Mouse (Mus musculus) urinary bladder, adult 18-20 months (tissue): Measurements from ENCODE around the gene Ugdh.
"Not testable (repeated sequence)": the region's sequence is repeated elsewhere in the genome, so short reads cannot be mapped to it uniquely, and the experiment has no call there.

ENCODE experiments used
- DNase-seq, 2 experiments: peaks; one replicate each; pipeline ENCODE4 v3.0.0; 2022; ENCODE audit warnings: low spot score in 2 of 2, mixed read lengths in 2 of 2

Ugdh gene

GRCm38 (mm10) chr5:65435806-65436561 is at the start of gene Ugdh:
Ugdh (minus strand) TSS chr5:65435949.
- DNase-seq, result peak; percentile 94 to 100

GRCm38 (mm10) chr5:65482996-65483395 is 47.2 kb upstream of the Ugdh start:
- no peak for DNase-seq

GRCm38 (mm10) chr5:65480511-65480910 is 44.8 kb upstream of the Ugdh start:
- DNase-seq, result no peak

GRCm38 (mm10) chr5:65479681-65480445 is 44.1 kb upstream of the Ugdh start:
- DNase-seq, result peak in 1 of 2 experiments; percentile 62

- DNase-seq, result no peak
Observed at GRCm38 (mm10) chr5:65478224-65478623, 42.5 kb upstream of the Ugdh start.

GRCm38 (mm10) chr5:65476739-65477138 is 41.0 kb upstream of the Ugdh start:
- DNase-seq, result not testable (repeated sequence)

GRCm38 (mm10) chr5:65475806-65476205 is 40.1 kb upstream of the Ugdh start:
- DNase-seq, result no peak

GRCm38 (mm10) chr5:65469766-65470165 is 34.0 kb upstream of the Ugdh start:
- no peak for DNase-seq

- no peak for DNase-seq
Observed at GRCm38 (mm10) chr5:65466911-65467310, 31.2 kb upstream of the Ugdh start.

- DNase-seq, result no peak
Observed at GRCm38 (mm10) chr5:65460361-65460760, 24.6 kb upstream of the Ugdh start.

- no peak for DNase-seq
Observed at GRCm38 (mm10) chr5:65459454-65459853, 23.7 kb upstream of the Ugdh start.

GRCm38 (mm10) chr5:65457846-65458245 is 22.1 kb upstream of the Ugdh start:
- peak in 1 of 2 experiments; percentile 49 for DNase-seq

GRCm38 (mm10) chr5:65457086-65457827 is 21.5 kb upstream of the Ugdh start:
- peak in 1 of 2 experiments; percentile 35 for DNase-seq

- peak in 1 of 2 experiments; percentile 76 for DNase-seq
Observed at GRCm38 (mm10) chr5:65454771-65455170, 19.0 kb upstream of the Ugdh start.

GRCm38 (mm10) chr5:65448941-65449340 is 13.2 kb upstream of the Ugdh start:
- DNase-seq, result no peak

- DNase-seq, result no peak
Observed at GRCm38 (mm10) chr5:65447826-65448225, 12.1 kb upstream of the Ugdh start.

- no peak for DNase-seq
Observed at GRCm38 (mm10) chr5:65446756-65447155, 11.0 kb upstream of the Ugdh start.

- DNase-seq, result no peak
Observed at GRCm38 (mm10) chr5:65444981-65445380, 9.2 kb upstream of the Ugdh start.

GRCm38 (mm10) chr5:65438041-65438440 is 2.3 kb upstream of the Ugdh start:
- no peak for DNase-seq

- no peak for DNase-seq
Observed at GRCm38 (mm10) chr5:65435363-65435805, 365 bp downstream of the Ugdh start.

- no peak for DNase-seq
Observed at GRCm38 (mm10) chr5:65434471-65435362, 1.0 kb downstream of the Ugdh start.
